Mouse (Mus musculus) MEL (cell line): ENCODE data around the gene Trpt1. TPM values are rescaled to one million over a fixed set of nuclear protein-coding genes. Genes with fewer than 3 reads are reported as not detected.
A peak's percentile ranks its signal among the peaks of the same experiment; 100 is the strongest.

ENCODE experiments used
- DNase-seq: peaks from one replicate; pipeline ENCODE4 v3.0.0; 2011; ENCODE audit warnings: low read depth, low spot score
- H3K27ac ChIP-seq: 2 replicates; pipeline ENCODE4 v1.5.1; 2012; ENCODE audit warnings: low read depth, mild to moderate bottlenecking, control low read depth, low read length, moderate library complexity; ENCODE audit not compliant: control insufficient read depth
- H3K27me3 ChIP-seq, 2 experiments: fragments of 150-350 bp in 1 of 2; sonication (generic) in 1 of 2; 2 replicates each; pipeline ENCODE4 v1.6.1; 2012; ENCODE audit warnings: low read length in 2 of 2, mild to moderate bottlenecking in 2 of 2, improper control_type of control experiment in 1 of 2, moderate library complexity in 1 of 2; ENCODE audit not compliant: insufficient read depth in 2 of 2, control insufficient read depth in 1 of 2
- H3K36me3 ChIP-seq, 2 experiments: 2 replicates each; pipeline ENCODE4 v1.6.1; 2012 to 2014; ENCODE audit warnings: low read length in 2 of 2, improper control_type of control experiment in 1 of 2, inconsistent platforms in 1 of 2, mild to moderate bottlenecking in 1 of 2; ENCODE audit not compliant: insufficient read depth in 2 of 2, control insufficient read depth in 1 of 2
- H3K4me1 ChIP-seq, 2 experiments: fragments of 150-350 bp in 1 of 2; sonication (generic) in 1 of 2; 2 replicates each; pipeline ENCODE4 v1.6.1; 2012; ENCODE audit warnings: low read length in 2 of 2, improper control_type of control experiment in 1 of 2, mild to moderate bottlenecking in 1 of 2; ENCODE audit not compliant: insufficient read depth in 2 of 2, control insufficient read depth in 1 of 2
- H3K4me3 ChIP-seq, 2 experiments: fragments of 150-350 bp in 1 of 2; sonication (generic) in 1 of 2; 2 replicates each; pipeline ENCODE4 v1.5.1; 2012; ENCODE audit warnings: low read depth in 2 of 2, low read length in 2 of 2, mild to moderate bottlenecking in 2 of 2, moderate library complexity in 2 of 2, control low read depth in 1 of 2, improper control_type of control experiment in 1 of 2; ENCODE audit not compliant: control insufficient read depth in 1 of 2, insufficient read depth in 1 of 2
- H3K79me2 ChIP-seq: 2 replicates; pipeline ENCODE4 v1.6.1; 2012; ENCODE audit warnings: mild to moderate bottlenecking, low read length, moderate library complexity; ENCODE audit not compliant: control insufficient read depth, poor library complexity, insufficient read depth
- H3K9ac ChIP-seq: 2 replicates; pipeline ENCODE4 v1.6.1; 2012; ENCODE audit warnings: low read depth, mild to moderate bottlenecking, control low read depth, low read length, moderate library complexity; ENCODE audit not compliant: control insufficient read depth, poor library complexity, severe bottlenecking
- H3K9me3 ChIP-seq: fragments of 150-350 bp; sonication (generic); replicated peaks from 2 replicates; pipeline ENCODE4 v1.6.1; 2012; ENCODE audit warnings: mild to moderate bottlenecking, low read length, improper control_type of control experiment, moderate library complexity; ENCODE audit not compliant: insufficient read depth
- BHLHE40 ChIP-seq: IDR thresholded peaks from 2 replicates; pipeline ENCODE4 v1.6.1; 2012; ENCODE audit warnings: low read depth, mild to moderate bottlenecking, inconsistent platforms, low read length, improper control_type of control experiment, borderline replicate concordance
- CHD1 ChIP-seq: IDR thresholded peaks from 2 replicates; pipeline ENCODE4 v1.6.1; 2012; ENCODE audit warnings: low read depth, mild to moderate bottlenecking, inconsistent platforms, low read length, improper control_type of control experiment
- CHD2 ChIP-seq: IDR thresholded peaks from 2 replicates; pipeline ENCODE4 v1.6.1; 2011; ENCODE audit warnings: low read length, improper control_type of control experiment
- CTCF ChIP-seq, 3 experiments: IDR thresholded peaks in 2 of 3; conservative IDR thresholded peaks in 1 of 3; 2 replicates each; pipeline ENCODE4 v1.5.1; 2011 to 2012; ENCODE audit warnings: low read length in 3 of 3, low read depth in 2 of 3, mild to moderate bottlenecking in 2 of 3, improper control_type of control experiment in 1 of 3, inconsistent platforms in 1 of 3, mixed read lengths in 1 of 3, moderate library complexity in 1 of 3; ENCODE audit not compliant: control insufficient read depth in 1 of 3, insufficient read depth in 1 of 3, poor library complexity in 1 of 3, severe bottlenecking in 1 of 3
- E2F4 ChIP-seq: IDR thresholded peaks from 2 replicates; pipeline ENCODE4 v1.6.1; 2011; ENCODE audit warnings: low read depth, low read length, improper control_type of control experiment, borderline replicate concordance
- ELF1 ChIP-seq: IDR thresholded peaks from 2 replicates; pipeline ENCODE4 v1.6.1; 2014; ENCODE audit warnings: low read depth, mild to moderate bottlenecking, inconsistent platforms, low read length, improper control_type of control experiment, moderate library complexity
- GATA1 ChIP-seq: IDR thresholded peaks from 2 replicates; pipeline ENCODE4 v1.6.1; 2011; ENCODE audit warnings: low read depth, low read length, improper control_type of control experiment
- HCFC1 ChIP-seq: IDR thresholded peaks from 2 replicates; pipeline ENCODE4 v1.6.1; 2012; ENCODE audit warnings: low read depth, mild to moderate bottlenecking, inconsistent platforms, low read length, improper control_type of control experiment, moderate library complexity
- JUND ChIP-seq: IDR thresholded peaks from 2 replicates; pipeline ENCODE4 v1.6.1; 2011; ENCODE audit warnings: low read depth, mild to moderate bottlenecking, improper control_type of control experiment, low read length
- MAFK ChIP-seq: IDR thresholded peaks from 2 replicates; pipeline ENCODE4 v1.6.1; 2011; ENCODE audit warnings: low read depth, mild to moderate bottlenecking, low read length, improper control_type of control experiment, borderline replicate concordance
- MAX ChIP-seq: IDR thresholded peaks from 2 replicates; pipeline ENCODE4 v1.6.1; 2011; ENCODE audit warnings: low read length, improper control_type of control experiment
- MYB ChIP-seq: IDR thresholded peaks from 2 replicates; pipeline ENCODE4 v1.6.1; 2011; ENCODE audit warnings: mild to moderate bottlenecking, low read depth, low read length, improper control_type of control experiment
- MYC ChIP-seq: IDR thresholded peaks from 2 replicates; pipeline ENCODE4 v1.6.1; 2011; ENCODE audit warnings: low read depth, mild to moderate bottlenecking, low read length, improper control_type of control experiment, moderate library complexity
- NELFE ChIP-seq: IDR thresholded peaks from 2 replicates; pipeline ENCODE4 v1.6.1; 2011; ENCODE audit warnings: low read depth, low read length, improper control_type of control experiment
- POLR2A ChIP-seq, 2 experiments: IDR thresholded peaks; 2 replicates each; pipeline ENCODE4 v1.6.1; 2011 to 2012; ENCODE audit warnings: low read length in 2 of 2, mild to moderate bottlenecking in 2 of 2, control low read depth in 1 of 2, improper control_type of control experiment in 1 of 2, low read depth in 1 of 2, moderate library complexity in 1 of 2; ENCODE audit not compliant: control insufficient read depth in 1 of 2, insufficient read depth in 1 of 2, poor library complexity in 1 of 2
- RAD21 ChIP-seq: IDR thresholded peaks from 2 replicates; pipeline ENCODE4 v1.6.1; 2011; ENCODE audit warnings: mild to moderate bottlenecking, low read depth, low read length, improper control_type of control experiment
- SIN3A ChIP-seq: IDR thresholded peaks from 2 replicates; pipeline ENCODE4 v1.6.1; 2012; ENCODE audit warnings: low read length, improper control_type of control experiment, inconsistent platforms
- TAL1 ChIP-seq: IDR thresholded peaks from 2 replicates; pipeline ENCODE4 v1.6.1; 2012; ENCODE audit warnings: mild to moderate bottlenecking, inconsistent platforms, low read length, moderate library complexity, mixed read lengths
- UBTF ChIP-seq: IDR thresholded peaks from 2 replicates; pipeline ENCODE4 v1.6.1; 2012; ENCODE audit warnings: low read depth, mild to moderate bottlenecking, inconsistent platforms, low read length, improper control_type of control experiment, moderate library complexity, borderline replicate concordance; ENCODE audit not compliant: insufficient read depth
- USF2 ChIP-seq, 2 experiments: IDR thresholded peaks; 2 replicates each; pipeline ENCODE4 v1.6.1; 2011 to 2012; ENCODE audit warnings: improper control_type of control experiment in 2 of 2, low read length in 2 of 2, borderline replicate concordance in 1 of 2, inconsistent platforms in 1 of 2, low read depth in 1 of 2, mild to moderate bottlenecking in 1 of 2; ENCODE audit not compliant: insufficient read depth in 1 of 2
- ZC3H11A ChIP-seq: IDR thresholded peaks from 2 replicates; pipeline ENCODE4 v1.6.1; 2012; ENCODE audit warnings: low read depth, mild to moderate bottlenecking, inconsistent platforms, low read length, improper control_type of control experiment
- polyA plus RNA-seq, 2 experiments: library from polyadenylated mRNA; stranded (reverse) in 1 of 2; unstranded in 1 of 2; fragments of >175 nt in 1 of 2; fragments of >200 nt in 1 of 2; gene quantifications; 2 replicates each; pipeline versions ENCODE4 v1.2.1 to v1.2.4; 2012; ENCODE audit warnings: low replicate concordance in 2 of 2, low read depth in 1 of 2; ENCODE audit not compliant: insufficient read length in 2 of 2, insufficient read depth in 1 of 2, missing spikeins in 1 of 2
- total RNA-seq: library from RNA; depleted of rRNA; stranded (reverse); fragments of 300-350 nt; gene quantifications from 2 replicates; pipeline ENCODE4 v1.2.3, GENCODE M21; 2012

Trpt1 gene
- total and polyA plus RNA-seq, 3 experiments: 1.8 to 2.3 TPM; not detected in 1

DNA sequence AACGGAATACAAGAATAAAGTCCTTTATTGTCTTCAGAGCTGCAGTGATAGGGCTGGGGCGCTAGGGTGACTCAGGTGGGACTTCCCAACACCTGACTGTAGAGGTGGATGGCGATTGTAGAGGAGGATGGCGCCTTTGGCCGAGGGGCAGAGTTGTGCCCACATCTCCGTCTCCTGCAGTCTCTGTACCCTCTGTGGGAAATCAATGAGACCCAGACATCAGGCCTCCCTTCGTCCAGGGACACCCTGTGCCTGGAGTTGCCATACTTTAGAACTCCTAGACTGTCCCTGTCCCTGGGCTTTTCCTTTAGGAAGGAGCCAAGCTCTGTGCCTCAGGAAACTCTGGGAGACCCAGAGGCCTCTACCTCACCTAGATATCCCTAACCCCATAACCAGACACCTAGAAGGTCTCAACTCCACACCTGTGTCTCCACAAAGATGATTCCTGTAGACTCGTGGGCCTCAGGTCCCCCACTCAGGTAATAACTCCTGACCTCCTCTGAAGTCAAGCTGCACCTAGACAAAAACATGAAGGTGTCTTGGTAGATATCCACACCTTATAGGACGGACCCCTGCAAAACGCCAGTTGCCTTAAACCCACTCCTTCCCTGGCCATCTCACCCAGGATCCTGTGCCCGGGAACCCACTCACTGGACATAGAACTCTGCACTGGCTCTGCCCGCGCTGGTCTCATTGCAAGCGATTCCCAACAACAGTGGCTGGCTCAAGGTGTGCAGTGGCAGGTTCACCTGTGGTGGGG, 2.7 kb upstream of the Trpt1 start:
- peak overlapping the region; percentile 56 to 74 for H3K4me3 ChIP-seq
- peaks cover 4% of the 10 kb centered on the region; the same call in 1 of the 2 replicates for H3K79me2 ChIP-seq
- no peak for TF ChIP-seq ELF1
- no peak for TF ChIP-seq SIN3A
- no peak for TF ChIP-seq JUND
- no peak for TF ChIP-seq TAL1
- TF ChIP-seq BHLHE40: no peak
- no peak for TF ChIP-seq NELFE
- no peak for TF ChIP-seq MAX
- no peak for TF ChIP-seq CTCF (IDR thresholded peaks at IDR 0.05 in 2 of 3, conservative IDR thresholded peaks at IDR 0.05 in 1 of 3; ENCODE audit: control insufficient read depth in 1 of 3, insufficient read depth in 1 of 3, low read depth in 2 of 3, low read length in 3 of 3, poor library complexity in 1 of 3, severe bottlenecking in 1 of 3)
- TF ChIP-seq MYB: no peak
- no peak for TF ChIP-seq MAFK
- no peak for TF ChIP-seq E2F4
- peak overlapping the region; percentile 25 for H3K27ac ChIP-seq
- DNase-seq: no peak
- H3K4me1 ChIP-seq: peaks cover 2 to 24% of the 10 kb centered on the region in 2 experiments; a peak in 3 of 4 replicates
- H3K27me3 ChIP-seq: no peaks in the 10 kb centered on the region
- H3K36me3 ChIP-seq: 0 out of 4 replicates have a peak, but pooled peaks cover 0 to 2% of the 10 kb centered on the region in 2 experiments
- H3K9ac ChIP-seq: peak overlapping the region; percentile 72
- no peaks in the 10 kb centered on the region for H3K9me3 ChIP-seq

DNA sequence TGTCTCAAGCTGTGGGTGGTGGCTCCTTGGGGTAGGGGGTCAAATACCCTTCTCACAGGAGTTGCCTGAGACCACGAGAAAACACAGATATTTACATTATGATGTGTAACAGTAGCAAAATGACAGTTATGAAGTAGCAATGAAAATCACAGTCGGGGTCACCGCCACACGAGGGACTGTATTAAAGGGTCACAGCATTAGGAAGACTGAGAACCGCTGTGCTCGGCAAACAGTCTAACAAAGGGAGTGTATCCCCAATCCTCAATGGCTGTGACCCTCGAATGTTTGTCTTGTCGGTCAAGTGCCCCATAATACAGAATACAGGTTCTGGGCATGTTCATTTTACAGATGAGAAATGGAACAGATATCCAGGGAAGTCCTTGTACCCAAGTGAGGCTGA, 1.9 kb upstream of the Trpt1 start:
- Histone ChIP-seq H3K27me3 (no peaks in the 10 kb centered on the region), H3K4me3 (no peak overlapping the region), H3K9me3 (no peaks in the 10 kb centered on the region), H3K79me2 (peaks cover 4% of the 10 kb centered on the region; the same call in 1 of the 2 replicates), H3K4me1 (peaks cover 2 to 22% of the 10 kb centered on the region in 2 experiments; a peak in 3 of 4 replicates), H3K9ac (no peak overlapping the region), H3K27ac (no peak overlapping the region), H3K36me3 (0 out of 4 replicates have a peak, but pooled peaks cover 0 to 2% of the 10 kb centered on the region in 2 experiments)
- DNase-seq: no peak
- TF ChIP-seq SIN3A (no peak), CHD2 (no peak), MYC (no peak), MAFK (no peak)

DNA sequence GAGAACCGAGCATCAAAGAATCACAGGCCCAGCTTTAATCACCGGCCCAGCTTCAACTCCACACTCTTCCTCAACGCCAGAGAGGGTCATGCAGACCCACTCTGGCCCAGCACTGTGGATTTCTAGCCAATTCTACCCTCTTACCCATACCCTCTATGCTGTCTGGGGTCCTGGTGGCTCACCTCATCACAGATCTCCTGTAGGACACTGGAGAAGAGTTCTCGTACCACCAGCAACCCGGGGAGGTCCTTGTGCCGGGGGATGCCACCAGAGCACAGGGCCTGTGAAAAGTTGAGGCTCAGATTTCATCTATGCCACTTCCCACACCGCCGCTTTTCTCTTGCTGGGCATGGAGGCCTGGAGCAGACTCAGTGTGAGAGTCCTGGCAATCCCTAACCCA, 1.4 kb upstream of the Trpt1 start:
- no peak overlapping the region for H3K27ac ChIP-seq
- peak overlapping the region; percentile 69 for H3K9ac ChIP-seq
- H3K27me3 ChIP-seq: no peaks in the 10 kb centered on the region
- H3K4me1 ChIP-seq: peaks cover 2 to 22% of the 10 kb centered on the region in 2 experiments; a peak in 3 of 4 replicates
- peak overlapping the region in 1 of 2 experiments; percentile 63; a peak in 1 of 4 replicates for H3K4me3 ChIP-seq
- no peak for DNase-seq
- H3K36me3 ChIP-seq: 0 out of 4 replicates have a peak, but pooled peaks cover 0 to 2% of the 10 kb centered on the region in 2 experiments
- peaks cover 4% of the 10 kb centered on the region; the same call in 1 of the 2 replicates for H3K79me2 ChIP-seq
- no peak for TF ChIP-seq RAD21
- TF ChIP-seq ZC3H11A: no peak
- TF ChIP-seq SIN3A: no peak
- no peak for TF ChIP-seq E2F4
- no peak for TF ChIP-seq TAL1
- TF ChIP-seq CTCF (IDR thresholded peaks at IDR 0.05 in 2 of 3, conservative IDR thresholded peaks at IDR 0.05 in 1 of 3; ENCODE audit: control insufficient read depth in 1 of 3, insufficient read depth in 1 of 3, low read depth in 2 of 3, low read length in 3 of 3, poor library complexity in 1 of 3, severe bottlenecking in 1 of 3): no peak
- no peak for TF ChIP-seq CHD1
- no peak for TF ChIP-seq HCFC1
- no peak for TF ChIP-seq USF2 (IDR thresholded peaks at IDR 0.05; ENCODE audit: borderline replicate concordance in 1 of 2, insufficient read depth in 1 of 2, low read depth in 1 of 2, low read length in 2 of 2)
- TF ChIP-seq POLR2A (IDR thresholded peaks at IDR 0.05; ENCODE audit: control insufficient read depth in 1 of 2, insufficient read depth in 1 of 2, low read depth in 1 of 2, low read length in 2 of 2, poor library complexity in 1 of 2): no peak
- TF ChIP-seq UBTF: no peak
- no peak for TF ChIP-seq GATA1
- H3K9me3 ChIP-seq: no peaks in the 10 kb centered on the region
